Mouse (Mus musculus): ENCODE measurements around the gene Trim65.
"Not testable (repeated sequence)": the region's sequence is repeated elsewhere in the genome, so short reads cannot be mapped to it uniquely, and the experiment has no call there.

Gene Trim65

DNA sequence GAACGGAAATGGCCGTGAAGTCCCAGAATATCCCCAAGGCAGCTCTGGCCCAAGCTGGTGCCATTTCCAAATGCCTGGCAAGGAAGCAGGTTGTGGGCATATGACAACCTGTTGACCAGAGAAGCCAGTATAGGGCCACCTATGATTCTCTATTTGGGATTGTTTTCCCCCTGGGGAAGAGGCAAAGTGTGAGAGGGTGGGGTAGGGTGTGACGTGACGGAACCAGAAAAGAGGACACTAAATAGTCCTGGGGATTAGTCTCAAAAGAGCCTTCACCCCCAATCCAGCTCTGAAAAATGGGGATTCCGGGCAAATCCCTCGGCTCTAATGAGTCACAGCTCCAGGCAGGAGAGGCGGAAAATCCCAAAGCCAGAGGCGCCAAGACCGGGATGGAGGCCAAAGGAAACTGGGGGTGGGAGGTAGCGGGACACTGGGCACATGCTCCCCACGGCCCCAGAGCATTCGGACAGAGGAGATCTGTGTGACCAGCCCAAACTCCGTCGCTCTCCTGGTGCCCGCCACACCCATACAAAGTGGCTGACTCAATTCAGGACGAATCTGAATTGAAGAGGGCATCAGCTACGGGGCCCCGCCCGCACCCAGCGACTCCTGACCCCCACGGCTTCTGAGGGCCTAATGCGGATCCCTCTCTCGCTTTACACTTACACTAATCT, 22.3 kb downstream of the Trim65 start:
- no peak for DNase-seq (ENCODE audit: low spot score)

DNA sequence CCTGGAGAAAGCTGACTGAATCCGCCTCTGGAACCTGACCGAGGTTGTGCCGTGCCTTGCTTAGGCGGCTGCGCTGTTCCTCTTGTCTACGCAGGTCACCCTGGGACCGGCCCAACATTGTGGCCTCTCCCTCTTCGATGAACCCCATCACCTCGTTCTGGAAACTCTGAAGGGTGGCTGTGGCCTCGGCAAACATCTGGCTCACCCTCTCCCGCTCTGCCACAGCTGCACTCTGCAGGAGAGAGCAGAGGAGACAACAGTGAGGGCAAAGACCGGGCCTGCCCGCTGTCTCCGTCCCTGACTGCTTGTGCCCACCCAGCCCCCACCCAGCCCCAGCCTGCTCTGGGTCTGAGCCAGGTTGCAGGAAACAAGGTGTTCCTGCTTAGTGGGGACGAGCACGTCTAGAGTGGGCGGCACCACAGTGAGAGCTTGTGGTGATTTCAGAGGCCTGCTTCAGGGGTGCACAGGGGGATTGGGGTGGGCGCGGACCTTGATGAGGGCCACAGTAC, 23.1 kb downstream of the Trim65 start:
- DNase-seq (ENCODE audit: low spot score): no peak

DNA sequence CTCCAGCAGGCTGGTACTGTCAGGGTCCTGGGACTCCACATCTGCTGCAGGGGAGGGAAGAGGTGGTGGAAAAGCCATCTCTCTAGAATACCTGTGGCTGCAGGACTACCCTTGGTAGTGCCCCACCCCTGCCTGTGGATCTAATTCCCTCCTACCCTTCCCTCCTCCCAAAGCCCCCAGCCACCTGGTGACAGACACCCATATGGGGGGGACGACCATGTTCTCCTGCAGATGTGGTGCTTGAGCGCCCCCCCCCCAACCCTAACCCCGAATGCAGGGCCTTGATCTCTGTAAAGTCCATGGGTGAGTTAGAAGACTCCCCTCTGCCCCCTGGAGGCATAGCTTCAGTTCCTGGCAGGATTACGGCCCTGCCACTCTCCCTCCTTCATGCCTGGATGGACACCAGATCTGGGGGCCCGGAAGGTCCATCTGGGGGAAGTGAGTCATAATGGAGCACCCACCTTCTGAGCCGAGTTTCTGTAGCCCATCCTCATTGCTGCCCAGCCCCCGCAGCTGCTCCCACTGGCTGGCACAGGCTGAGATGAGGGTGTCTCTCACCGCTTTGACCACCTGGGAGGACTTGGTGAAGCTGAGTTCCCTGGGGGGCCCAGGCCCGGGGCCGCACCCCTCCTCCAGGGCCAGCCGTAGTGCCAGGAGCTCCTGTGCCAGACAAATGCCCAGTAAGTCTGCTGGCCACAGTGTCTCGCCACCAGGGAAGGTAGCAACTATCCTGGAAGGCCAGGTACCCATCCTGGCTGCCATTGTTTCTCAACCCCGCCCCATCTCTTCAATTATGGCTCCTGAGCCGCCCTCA, 23.8 kb downstream of the Trim65 start:
- DNase-seq (ENCODE audit: low spot score): no peak

DNA sequence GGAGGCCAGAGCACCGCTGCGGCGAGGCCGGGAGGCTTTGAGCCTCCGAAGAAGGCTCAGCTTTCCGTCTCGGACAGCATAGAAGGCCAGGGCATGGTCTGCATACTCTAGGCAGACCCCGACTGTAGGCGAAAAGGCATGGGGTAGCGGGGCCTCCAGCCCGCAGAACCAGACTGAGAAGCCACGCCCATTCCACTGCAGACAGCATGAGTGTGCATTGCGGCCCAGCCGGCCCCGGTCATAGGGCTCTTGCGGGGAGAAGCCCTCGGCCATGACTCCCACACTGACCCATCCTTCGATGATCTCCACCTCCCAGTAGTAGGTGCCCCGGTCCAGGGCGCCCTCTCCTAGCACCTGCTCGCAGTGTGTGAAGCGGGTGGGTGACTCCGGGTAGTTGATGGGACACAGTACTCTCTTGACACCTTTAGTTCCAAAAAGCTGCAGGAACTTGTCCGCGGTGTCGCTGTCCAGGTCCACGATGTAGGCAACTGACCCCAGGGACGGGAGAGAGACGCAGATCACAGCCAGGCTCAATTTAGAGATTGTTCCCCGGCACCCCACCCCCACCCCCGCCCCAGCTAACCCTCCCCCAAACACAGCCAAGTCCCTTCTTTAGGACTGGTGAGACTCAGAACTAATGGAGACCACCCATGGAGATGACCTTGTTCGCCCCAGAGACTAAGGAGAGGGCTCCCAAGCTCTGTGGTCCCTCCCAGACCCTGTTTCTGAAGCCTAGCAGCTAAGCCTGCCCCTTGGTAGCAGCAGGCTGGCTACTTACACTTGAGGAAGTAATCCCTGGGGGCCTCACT, 24.6 kb downstream of the Trim65 start:
- DNase-seq (ENCODE audit: low spot score): no peak

DNA sequence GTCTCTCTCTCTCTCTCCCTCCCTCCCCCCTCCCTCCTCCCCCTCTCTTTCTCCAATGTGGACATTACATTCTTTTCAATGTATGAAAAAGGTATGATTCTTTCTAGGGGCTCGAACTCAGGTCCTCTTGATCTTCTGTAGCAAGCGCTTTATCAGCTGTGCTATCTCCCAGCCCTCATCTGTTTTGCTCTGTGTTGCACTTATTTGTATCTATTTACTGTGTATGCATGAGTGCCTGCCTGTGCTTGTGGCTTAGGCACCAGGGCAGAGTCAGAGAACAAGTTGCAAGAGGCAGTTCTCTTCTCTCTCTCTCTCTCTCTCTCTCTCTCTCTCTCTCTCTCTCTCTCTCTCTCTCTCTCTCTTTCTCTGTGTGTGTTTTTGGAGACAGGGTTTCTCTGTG, 25.9 kb downstream of the Trim65 start:
- no peak for DNase-seq (ENCODE audit: low spot score)

DNA sequence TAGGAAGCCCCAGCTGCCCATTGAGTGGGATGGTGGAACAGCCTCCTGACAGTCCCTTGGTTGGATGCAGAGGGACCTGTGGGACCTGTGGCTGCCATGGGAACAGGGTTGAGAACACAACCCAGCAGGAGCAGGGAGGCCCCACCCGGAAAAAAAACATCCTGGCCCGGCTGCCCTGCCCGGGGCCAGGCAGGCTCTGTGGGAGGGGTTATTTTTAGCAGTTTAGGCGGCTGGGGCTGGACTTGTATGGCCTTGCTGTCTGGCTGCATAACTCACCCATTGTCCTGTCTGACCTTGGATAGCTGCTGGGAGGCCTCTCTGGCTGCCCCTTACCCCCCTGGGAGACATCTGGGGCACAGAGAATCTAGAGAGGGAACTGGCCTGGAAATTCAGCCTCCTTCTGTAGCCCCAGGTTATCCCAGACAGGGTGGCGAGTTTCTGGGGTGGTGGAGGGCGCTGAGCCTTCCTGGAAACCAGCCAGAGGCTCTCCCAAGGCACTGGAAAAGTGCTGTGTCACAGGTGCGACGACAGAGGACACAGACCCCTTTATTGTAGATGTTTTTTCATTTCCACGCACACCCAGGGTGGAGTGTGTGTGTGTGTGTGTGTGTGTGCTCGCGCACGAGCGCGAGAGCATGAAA, 26.8 kb downstream of the Trim65 start:
- DNase-seq (ENCODE audit: low spot score): no peak

DNA sequence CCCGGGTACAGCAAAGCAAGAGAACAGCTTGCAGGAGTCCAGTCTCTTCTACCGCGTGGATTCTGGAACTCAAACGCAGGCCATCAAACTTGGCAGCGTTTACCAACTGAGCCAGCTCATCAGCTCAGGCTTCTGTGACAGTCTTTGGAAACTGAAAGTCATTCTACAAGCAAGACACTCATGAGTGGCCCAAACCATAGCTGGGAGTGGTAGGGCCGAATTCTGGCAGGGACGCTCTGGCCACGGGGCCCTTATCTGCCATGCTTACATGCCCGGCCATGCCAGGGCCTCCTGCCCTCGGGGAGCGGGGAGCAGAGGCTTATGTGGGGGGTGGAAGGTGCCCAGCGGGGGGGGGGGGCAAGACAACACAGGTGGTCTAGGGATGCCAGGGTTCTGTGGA, 27.4 kb downstream of the Trim65 start:
- DNase-seq (ENCODE audit: low spot score): no peak

DNA sequence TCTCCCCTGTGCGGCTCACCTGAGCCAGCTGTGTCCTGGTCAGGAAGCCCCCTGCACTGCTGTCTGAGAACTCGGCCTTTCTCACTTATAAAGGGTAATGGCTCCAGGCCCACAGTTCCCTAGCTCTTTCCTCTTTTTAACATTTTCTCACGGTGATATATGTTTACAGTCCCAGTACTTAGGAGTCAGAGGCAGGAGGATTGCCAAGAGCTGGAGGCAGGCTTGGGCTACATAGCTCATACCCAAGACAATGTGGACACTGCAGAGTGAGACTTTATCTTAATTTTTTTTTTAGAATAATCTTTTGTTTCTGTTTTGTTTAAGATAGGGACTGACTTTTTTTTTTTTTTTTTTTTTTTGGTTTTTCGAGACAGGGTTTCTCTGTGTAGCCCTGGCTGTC, 28.5 kb downstream of the Trim65 start:
- no peak for DNase-seq (ENCODE audit: low spot score)

DNA sequence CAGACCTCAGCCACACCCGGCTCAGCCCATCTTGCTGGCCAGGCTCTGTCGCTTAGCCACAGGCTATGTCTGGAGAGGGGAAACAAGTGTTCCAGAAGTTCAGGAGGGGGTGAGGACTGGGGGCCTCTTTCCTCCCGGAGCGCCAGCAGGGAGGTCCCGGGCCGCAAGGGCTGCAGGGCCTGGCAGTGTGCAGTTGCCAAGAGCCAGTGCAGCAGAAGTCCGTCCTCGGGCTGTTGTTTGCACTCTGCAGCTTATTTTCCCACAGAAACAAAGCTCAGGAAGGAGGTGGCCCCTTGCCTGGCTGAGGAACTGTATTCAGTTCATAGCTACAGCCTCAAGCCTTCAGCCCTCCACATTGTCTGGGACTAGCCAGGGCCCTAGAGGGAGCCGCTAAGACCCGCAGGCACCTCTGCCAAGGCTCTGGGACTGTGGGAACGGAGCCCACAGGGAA, 29.0 kb downstream of the Trim65 start:
- no peak for DNase-seq (ENCODE audit: low spot score)

DNA sequence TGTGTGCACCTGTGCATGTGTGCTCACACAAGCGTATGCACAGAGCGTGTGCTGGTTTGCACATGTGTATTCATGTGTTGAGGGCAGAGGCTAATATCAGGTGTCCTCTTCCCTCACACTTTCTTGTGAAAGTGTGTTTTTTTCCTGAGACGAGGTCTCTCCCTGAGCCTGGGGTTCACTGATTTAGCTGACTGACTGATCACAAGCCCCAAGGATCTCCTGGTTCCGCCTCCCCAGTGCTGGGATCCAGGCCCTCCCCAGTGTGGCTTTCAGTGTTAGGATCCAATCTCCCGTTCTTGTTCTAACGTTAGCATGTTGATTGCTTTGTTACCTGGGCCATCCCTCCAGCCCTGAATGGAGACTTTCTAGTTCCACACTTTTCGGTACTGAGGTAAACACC, 30.1 kb downstream of the Trim65 start:
- no peak for DNase-seq (ENCODE audit: low spot score)

DNA sequence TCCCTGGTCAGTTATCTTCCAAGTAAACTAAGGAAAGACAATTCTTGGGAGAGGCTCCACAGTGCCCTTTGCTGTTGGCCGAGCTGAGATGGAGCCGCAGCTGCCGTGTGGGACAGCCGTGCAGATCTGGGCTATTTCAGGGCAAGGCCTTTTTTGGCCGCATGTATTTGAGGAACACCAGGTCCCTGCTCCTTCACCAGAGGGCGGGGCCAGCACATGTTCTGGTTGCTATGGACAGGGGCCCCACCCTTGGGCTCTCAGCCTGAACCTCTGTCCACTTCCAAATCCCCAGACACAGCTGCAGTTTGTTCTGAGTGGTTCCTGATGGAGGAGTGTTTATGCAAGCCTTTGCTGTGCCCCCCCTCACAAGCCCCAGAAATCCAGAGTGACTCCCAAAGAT, 30.5 kb downstream of the Trim65 start:
- no peak for DNase-seq (ENCODE audit: low spot score)

DNA sequence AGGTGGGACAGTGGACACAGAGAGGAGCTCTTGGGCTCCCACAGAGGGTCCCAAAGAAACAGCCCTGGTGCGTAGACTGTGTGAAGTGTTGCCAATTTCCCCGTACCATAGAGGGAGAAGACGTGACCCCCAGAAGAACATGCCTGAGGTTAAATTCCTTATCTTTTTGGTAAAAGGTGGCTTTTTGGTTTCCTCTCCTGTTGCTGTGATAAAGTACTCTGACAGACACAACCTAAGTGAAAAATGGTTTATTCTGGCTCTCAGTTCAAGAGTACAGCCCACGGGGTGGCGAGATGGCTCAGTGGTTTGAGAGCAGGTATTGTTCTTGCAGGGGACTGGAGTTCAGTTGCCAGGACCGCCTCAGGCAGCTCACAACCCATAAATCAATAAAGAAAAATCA, 31.5 kb downstream of the Trim65 start:
- no peak for DNase-seq (ENCODE audit: low spot score)

DNA sequence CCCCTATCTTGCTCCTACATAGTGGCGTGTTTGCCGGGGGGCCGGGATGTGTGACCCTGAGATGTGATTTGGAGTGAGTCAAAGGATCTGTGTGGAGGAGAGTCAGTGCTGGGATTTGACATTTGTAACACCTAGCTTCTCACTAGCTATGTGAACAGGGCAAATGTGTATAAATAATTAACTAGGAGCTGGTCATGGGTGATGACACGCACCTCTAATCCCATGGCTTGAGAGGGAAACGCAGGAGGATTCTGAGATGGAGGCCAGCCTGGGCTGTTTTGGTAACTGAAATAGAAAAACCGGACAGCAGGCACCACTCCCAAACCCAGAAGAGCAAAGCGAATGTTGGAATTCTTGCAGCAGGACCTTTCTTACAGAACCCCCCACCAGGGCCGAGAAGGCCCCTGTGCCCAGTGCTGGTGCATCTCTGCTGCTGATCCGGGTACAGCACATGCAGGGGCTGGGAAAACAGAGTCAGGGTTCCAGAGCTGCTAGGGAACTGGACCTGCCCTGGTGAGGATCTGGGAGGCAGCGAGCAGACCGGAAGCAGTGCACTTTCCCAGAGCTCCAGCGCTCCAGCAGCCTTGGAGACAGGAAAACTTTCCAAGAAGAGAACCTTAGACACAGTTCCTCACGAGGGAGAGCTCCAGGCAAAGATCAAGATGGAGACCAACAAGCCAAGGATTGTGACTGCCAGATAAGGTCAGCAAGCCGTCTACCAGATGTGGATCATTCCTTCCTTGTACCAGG, 32.0 kb downstream of the Trim65 start:
- DNase-seq (ENCODE audit: low spot score): no peak

DNA sequence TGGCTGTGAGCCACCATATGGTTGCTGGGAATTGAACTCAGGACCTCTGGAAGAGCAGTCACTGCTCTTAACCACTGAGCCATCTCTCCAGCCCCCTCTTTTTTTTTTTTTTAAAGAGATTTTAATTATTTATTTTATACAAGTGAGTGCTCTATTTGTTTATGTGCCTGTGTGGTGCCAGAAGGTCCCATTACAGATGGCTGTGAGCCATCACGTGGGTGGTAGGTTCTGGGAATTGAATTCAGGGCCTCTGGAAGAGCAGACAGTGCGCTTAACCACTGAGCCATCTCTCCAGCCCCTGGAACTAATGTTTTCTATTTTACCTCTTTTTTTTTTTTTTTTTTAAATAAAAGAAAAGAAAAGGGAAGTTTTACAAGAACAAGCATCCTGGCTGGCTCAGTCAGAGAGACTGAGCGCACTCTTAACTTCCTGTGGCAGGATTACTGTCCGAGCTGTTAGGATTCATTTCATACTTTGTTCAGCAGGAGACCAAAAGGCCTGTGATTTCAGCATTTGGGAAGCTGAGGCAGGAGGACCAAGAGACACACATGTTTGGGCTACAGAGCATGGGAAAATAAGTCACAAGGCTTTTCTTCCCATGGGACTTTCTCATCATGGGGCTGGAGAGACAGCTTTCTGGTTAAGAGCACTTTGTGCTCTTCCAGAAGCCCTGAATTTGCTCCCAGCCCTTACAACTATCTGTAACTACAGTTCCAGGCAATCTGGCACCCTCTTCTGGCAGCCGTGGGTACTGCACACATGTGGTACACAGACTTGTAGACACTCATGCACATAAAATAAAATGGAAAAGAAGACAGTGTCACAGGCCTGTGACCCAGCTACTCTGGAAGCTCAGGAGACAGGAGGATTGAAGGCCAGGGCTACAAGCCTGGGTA, 34.5 kb downstream of the Trim65 start:
- DNase-seq (ENCODE audit: low spot score): no peak

DNA sequence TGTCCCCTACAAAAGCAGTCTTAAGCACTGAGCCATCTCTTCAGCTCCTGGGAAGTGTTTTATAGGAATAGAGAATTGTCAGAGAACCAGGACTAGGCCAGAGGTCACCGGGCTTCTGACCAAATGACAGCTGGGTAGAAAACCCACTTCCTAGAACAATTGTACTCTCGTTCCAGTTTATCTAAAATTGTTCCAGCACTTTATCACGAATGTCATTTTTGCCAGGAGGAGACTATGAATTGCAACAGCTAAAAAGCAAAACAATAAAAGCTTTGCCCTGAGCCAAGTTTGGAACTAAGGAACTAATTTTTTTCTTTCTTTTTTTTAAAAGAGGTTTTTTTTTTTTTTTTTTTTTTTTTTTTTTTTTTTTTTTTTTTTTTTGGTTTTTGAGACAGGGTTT, 35.4 kb downstream of the Trim65 start:
- DNase-seq (ENCODE audit: low spot score): no peak

DNA sequence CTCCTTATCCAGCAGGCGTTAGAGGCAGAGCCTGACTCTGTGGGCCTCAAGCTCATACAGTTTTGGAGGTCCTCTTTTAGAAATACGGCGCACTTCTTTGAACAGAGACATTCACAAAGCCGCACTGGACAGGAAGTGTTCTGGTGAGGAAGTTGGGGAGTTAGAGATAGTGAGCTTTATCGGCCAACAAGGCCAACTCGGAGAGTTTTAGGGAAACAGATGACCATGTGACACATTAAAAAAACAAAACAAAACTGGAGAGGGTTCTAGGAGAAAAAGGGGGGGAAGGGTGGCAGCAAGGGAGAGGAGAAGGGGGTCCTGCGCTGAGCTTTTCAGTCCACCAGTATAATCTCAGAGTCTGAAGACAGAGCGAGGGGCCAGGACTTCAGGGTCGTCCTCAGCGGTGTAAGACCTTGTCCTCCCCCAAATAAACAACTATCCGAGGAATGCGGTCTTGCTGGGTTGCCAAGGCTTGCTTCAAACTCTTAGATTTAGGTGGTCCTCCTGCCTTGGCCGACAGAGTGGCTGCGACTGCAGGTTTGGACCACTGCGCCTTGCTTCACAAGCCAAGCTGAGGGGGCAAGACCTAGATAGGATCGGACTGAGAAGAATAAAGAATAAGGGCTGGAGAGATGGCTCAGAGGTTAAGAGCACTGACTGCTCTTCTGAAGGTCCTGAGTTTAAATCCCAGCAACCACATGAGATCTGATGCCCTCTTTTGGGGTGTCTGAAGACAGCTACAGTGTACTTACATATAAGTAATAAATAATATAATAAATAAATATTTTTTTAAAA, 37.0 kb downstream of the Trim65 start:
- no peak for DNase-seq (ENCODE audit: low spot score)

DNA sequence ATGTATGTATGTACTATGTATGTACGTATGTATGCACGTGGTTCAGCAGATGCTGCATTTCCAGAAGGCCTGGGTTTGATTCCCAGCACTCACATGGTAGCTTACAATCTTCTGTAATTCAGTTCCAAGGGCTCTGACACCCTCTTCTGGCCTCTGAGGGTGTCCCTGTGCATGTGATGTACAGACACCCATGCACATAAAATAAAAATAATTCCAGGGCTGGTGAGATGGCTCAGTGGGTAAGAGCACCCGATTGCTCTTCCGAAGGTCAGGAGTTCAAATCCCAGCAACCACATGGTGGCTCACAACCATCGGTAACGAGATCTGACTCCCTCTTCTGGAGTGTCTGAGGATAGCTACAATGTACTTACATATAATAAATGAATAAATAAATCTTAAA, 38.0 kb downstream of the Trim65 start:
- not testable (repeated sequence) for DNase-seq (ENCODE audit: low spot score)

DNA sequence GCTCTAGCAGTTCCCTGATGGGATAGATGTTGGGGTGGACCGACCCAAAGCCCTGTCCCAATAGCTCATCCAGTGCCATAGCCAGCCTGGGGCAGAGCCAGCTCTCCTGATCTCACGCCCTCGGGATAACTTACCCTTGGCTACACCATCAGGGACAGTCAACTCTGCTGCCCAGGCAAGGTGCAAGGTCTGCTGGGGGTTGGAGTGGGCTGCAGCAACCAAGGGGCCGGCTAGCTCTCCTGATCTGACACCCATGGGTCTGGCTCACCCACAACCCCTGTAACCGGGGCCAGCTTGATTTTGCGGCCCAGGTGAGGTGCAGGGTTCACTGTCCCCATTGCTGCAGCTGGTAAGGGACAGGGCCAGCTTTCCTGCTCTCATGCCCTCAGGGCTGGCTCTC, 39.3 kb downstream of the Trim65 start:
- no peak for DNase-seq (ENCODE audit: low spot score)

DNA sequence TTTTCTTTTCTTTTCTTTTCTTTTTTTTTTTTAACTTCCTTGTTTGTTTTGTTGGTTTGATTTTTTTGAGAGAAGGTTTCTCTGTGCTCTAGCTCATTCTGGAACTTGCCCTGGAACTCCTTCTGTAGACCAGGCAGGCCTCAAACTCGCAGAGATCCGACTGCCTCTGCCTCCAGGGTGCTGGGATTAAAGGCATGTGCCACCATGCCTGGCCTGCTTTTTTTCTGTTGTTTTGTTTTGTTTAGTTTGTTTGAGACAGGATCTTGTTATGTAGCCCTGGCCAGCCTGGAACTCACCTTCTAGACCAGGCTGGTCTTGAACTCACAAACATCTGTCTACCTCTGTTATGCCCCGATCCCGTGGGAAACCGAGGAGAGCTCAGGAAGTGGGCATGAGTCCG, 41.4 kb downstream of the Trim65 start:
- DNase-seq (ENCODE audit: low spot score): no peak

Measured in left cerebral cortex, adult 11 months (tissue).